Mouse (Mus musculus) layer of hippocampus, adult 2 months (tissue): ENCODE results near the gene Sod1. TPM values are rescaled to one million over a fixed set of nuclear protein-coding genes. Genes with fewer than 3 reads are reported as not detected.
"Not testable (repeated sequence)": the region's sequence is repeated elsewhere in the genome, so short reads cannot be mapped to it uniquely, and the experiment has no call there.

ENCODE experiments used
- DNase-seq, 2 experiments: peaks; one replicate each; pipeline ENCODE4 v3.0.0; 2022; ENCODE audit warnings: low spot score in 2 of 2
- H3K27ac ChIP-seq: fragments of 200-600 bp; 2 replicates; pipeline ENCODE4 v1.8.1; 2022
- H3K4me3 ChIP-seq: fragments of 200-600 bp; 2 replicates; pipeline ENCODE4 v1.8.1; 2022; ENCODE audit warnings: mild to moderate bottlenecking
- CTCF ChIP-seq: fragments of 200-600 bp; conservative IDR thresholded peaks from 2 replicates; pipeline ENCODE4 v1.8.1; 2022; ENCODE audit warnings: antibody characterized with exemption, mild to moderate bottlenecking, moderate library complexity
- total RNA-seq, 2 experiments: library from RNA; stranded (reverse); gene quantifications; 2 replicates each; pipeline ENCODE4 v1.2.3; 2021

Sod1 gene
- total RNA-seq, 2 experiments from 2014 or later = 386 to 390 TPM

- Histone ChIP-seq H3K27ac (no peak overlapping the region), H3K4me3 (no peak overlapping the region)
- TF ChIP-seq CTCF = no peak
- DNase-seq = no peak
Measured at GRCm38 (mm10) chr16:90216414-90216813, 4.1 kb upstream of the Sod1 start.

GRCm38 (mm10) chr16:90217356-90217755, 3.2 kb upstream of the Sod1 start:
- no peak for DNase-seq
- no peak for TF ChIP-seq CTCF
- Histone ChIP-seq H3K4me3 (no peak overlapping the region), H3K27ac (no peak overlapping the region)

DNA sequence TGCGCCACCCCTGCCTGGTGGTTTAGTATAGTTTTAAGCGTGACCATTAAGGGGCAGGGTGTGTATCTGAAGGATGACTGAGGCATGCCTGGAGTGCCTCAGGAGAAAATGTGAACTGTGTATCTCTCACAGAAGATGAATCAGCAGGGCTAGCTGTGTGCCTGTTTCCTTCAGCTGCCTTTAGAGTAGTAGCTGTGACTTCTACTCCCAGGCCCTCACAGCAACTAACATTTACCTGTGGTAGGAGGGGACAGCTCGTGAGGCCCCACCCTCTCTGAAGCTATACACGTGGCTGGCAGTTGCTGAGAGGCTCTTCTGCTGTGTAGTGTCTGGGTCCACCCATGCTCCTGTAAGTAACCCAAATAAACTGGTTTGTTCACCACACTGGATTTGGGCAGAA, 2.6 kb upstream of the Sod1 start:
- DNase-seq = no peak
- TF ChIP-seq CTCF = no peak
- H3K27ac ChIP-seq = no peak overlapping the region
- H3K4me3 ChIP-seq = no peak overlapping the region

DNA sequence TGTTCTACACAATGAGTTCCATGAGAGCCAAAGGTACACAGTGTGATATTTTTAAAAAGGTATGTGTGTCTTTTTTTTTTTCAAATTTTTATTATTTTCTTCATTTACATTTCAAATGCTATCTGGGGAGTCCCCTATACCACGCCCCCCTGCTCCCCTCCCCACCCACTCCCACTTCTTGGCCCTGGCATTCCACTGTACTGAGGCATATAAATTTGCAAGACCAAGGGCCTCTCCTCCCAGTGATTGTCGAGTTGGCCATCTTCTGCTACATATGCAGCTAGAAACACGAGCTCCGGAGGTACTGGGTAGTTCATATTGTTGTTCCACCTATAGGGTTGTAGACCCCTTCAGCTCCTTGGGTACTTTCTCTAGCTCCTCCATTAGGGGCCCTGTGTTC, 1.1 kb upstream of the Sod1 start:
- not testable (repeated sequence) for DNase-seq, H3K27ac ChIP-seq, H3K4me3 ChIP-seq

DNA sequence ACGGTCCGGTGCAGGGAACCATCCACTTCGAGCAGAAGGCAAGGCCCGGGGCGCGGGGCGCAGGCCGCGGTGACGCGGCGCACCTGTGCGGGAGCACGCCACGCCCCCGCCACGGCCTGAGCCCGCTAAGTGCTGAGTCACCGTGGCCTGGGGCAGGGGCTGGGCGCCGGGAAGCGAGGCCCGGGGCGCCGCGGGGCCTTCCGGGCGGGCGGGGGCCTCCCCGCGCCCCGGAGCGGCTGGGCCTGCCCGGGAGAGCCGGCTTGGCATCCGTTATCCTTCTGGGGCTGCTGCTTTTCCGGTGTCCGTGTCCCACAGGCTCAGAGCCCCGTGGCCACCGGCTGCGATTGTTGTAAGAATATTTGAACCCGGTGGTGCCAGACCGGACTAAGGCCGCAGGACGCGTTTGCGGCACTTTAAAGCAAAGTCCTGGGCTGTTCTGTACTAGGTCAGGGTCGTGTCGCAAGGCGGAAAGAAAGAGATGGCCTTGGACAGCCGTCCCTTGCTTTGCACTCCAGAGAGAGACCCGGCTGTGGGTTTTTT, 408 bp downstream of the Sod1 start:
- TF ChIP-seq CTCF = no peak
- DNase-seq = peak in 1 of 2 experiments; percentile 21
- H3K4me3 ChIP-seq = peak overlapping the region; percentile 71
- H3K27ac ChIP-seq = peak overlapping the region; percentile 95

- peak overlapping the region; percentile 95 for H3K27ac ChIP-seq
- DNase-seq = no peak
- peak overlapping the region; percentile 71 for H3K4me3 ChIP-seq
- TF ChIP-seq CTCF = no peak
Measured at GRCm38 (mm10) chr16:90221441-90222070, 1.0 kb downstream of the Sod1 start.

GRCm38 (mm10) chr16:90229897-90230296, 9.3 kb downstream of the Sod1 start:
- no peak for DNase-seq
- Histone ChIP-seq H3K27ac (no peak overlapping the region), H3K4me3 (no peak overlapping the region)
- TF ChIP-seq CTCF = 0 out of 2 replicates have a peak, but pooled peaks have one; percentile 16

GRCm38 (mm10) chr16:90231302-90231701, 10.7 kb downstream of the Sod1 start:
- TF ChIP-seq CTCF = no peak
- no peak overlapping the region for H3K4me3 ChIP-seq

GRCm38 (mm10) chr16:90233702-90234101, 13.1 kb downstream of the Sod1 start:
- Histone ChIP-seq H3K27ac (no peak overlapping the region), H3K4me3 (no peak overlapping the region)
- no peak for DNase-seq
- TF ChIP-seq CTCF = no peak

More at GRCm38 (mm10) chr16:90231302-90231701, 10.7 kb downstream of the Sod1 start:
- H3K27ac ChIP-seq = no peak overlapping the region
- no peak for DNase-seq

GRCm38 (mm10) chr16:90234617-90235016, 14.1 kb downstream of the Sod1 start:
- no peak overlapping the region for H3K4me3 ChIP-seq
- DNase-seq = no peak
- TF ChIP-seq CTCF = no peak

DNA sequence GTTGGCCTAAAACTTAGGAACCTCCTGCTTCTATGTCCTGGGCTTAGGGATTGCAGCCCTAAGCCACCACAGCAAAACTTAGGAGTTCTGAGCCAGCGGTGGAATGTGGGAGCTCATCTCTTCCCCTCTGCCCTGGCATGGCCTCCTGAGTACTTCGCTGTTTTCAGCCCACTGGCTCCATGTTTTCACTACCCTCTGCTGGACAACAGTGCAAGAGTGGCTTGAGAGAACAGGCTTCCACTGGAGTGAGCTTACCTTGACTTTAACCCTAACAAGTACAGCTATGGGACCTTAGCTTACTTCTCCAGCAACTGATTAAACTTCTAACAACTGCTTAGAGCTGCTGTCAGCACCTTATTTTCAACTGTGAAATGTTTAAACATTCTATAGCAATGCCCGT, 14.6 kb downstream of the Sod1 start:
- no peak overlapping the region for H3K27ac ChIP-seq
- TF ChIP-seq CTCF = no peak
- no peak overlapping the region for H3K4me3 ChIP-seq

More at GRCm38 (mm10) chr16:90234617-90235016, 14.1 kb downstream of the Sod1 start:
- no peak overlapping the region for H3K27ac ChIP-seq

DNA sequence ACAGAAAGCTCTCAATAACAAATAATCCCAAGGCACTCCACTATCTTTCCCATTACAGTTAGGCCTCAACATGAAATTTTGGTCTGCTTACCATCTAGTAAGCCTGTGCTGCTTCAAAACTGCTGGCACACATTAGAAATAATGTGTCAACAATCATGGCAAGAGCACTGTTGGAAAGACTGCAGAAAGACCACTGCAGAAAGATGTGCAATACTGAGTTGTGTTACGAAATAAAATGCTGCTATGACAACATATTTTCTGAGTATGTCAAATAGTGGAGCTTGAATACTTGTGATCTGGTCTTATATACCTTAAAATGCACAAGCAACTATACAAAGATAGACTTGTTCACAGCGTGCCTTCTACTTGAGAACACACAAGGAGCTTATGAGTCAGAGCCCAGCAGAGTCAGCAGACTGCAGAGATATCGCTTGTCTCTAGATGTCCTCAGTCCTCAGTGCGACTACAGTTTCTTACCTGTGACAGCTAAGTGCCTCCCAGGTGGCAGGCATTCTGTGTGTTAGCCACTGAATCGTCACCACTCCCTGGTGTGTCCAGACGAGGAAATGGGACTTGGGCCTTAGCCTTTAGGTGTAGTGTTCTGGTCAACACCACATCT, 18.7 kb downstream of the Sod1 start:
- H3K27ac ChIP-seq = peak overlapping the region; percentile 7; the same call in 1 of the 2 replicates
- no peak for DNase-seq
- no peak overlapping the region for H3K4me3 ChIP-seq
- TF ChIP-seq CTCF = no peak

More for the DNA sequence above, 14.6 kb downstream of the Sod1 start:
- DNase-seq = no peak

DNA sequence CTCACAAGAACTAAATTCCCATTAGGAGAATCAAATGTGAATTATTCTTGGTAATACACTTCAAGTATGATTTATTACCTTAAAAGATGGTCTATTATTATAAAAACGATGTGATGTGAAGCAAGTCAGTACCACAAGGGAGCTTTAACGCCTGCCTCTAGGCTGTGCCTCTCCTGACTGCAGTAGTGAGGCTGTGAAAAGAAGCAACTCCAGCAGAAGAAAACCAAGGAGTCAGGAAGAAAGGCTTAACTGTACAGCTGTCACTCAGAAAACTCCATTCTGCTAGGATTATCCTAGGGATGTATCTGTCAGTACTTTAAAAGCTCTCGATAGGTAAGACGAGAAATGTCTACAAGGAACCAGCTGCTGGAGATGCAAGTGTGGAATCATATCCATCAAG, 21.3 kb downstream of the Sod1 start:
- H3K27ac ChIP-seq = peak overlapping the region; percentile 36
- H3K4me3 ChIP-seq = no peak overlapping the region
- no peak for DNase-seq
- TF ChIP-seq CTCF = no peak
